Mouse (Mus musculus) liver, postnatal 0 days (tissue): ENCODE results near the gene Btbd8. TPM values are rescaled to one million over a fixed set of nuclear protein-coding genes. Genes with fewer than 3 reads are reported as not detected.

Source experiments
- ATAC-seq: fragments of 200-750 bp; cut with Nextera tagmentation; 2 replicates; pipeline ENCODE4 v1.8.0; 2017; ENCODE audit warnings: mild to moderate bottlenecking, moderate library complexity
- DNase-seq: peaks from one replicate; pipeline ENCODE4 v3.0.0-alpha.2; 2016
- H3K27ac ChIP-seq: fragments of 300-500 bp; sonication (generic); 2 replicates; pipeline ENCODE4 v1.5.1; 2014; ENCODE audit warnings: antibody characterized with exemption, moderate library complexity, mild to moderate bottlenecking, low read depth
- H3K27me3 ChIP-seq: fragments of 300-500 bp; sonication (generic); 2 replicates; pipeline ENCODE4 v1.6.1; 2014; ENCODE audit warnings: low read length, control low read depth, mixed read lengths; ENCODE audit not compliant: insufficient read depth
- H3K36me3 ChIP-seq: fragments of 300-500 bp; sonication (generic); replicated peaks from 2 replicates; pipeline ENCODE4 v1.6.1; 2014; ENCODE audit warnings: mild to moderate bottlenecking, control low read depth, low read length, moderate library complexity, mixed read lengths; ENCODE audit not compliant: insufficient read depth
- H3K4me1 ChIP-seq: fragments of 300-500 bp; sonication (generic); 2 replicates; pipeline ENCODE4 v1.6.1; 2014; ENCODE audit warnings: antibody characterized with exemption, mild to moderate bottlenecking, control low read depth; ENCODE audit not compliant: insufficient read depth
- H3K4me2 ChIP-seq: fragments of 300-500 bp; sonication (generic); 2 replicates; pipeline ENCODE4 v1.6.1; 2014; ENCODE audit warnings: low read depth, mild to moderate bottlenecking, low read length, moderate library complexity, mixed read lengths
- H3K4me3 ChIP-seq: fragments of 300-500 bp; sonication (generic); 2 replicates; pipeline ENCODE4 v1.5.1; 2014; ENCODE audit warnings: low read depth, low read length
- H3K9ac ChIP-seq: fragments of 300-500 bp; sonication (generic); replicated peaks from 2 replicates; pipeline ENCODE4 v1.6.1; 2014; ENCODE audit warnings: mild to moderate bottlenecking, moderate library complexity
- H3K9me3 ChIP-seq: fragments of 300-500 bp; sonication (generic); 2 replicates; pipeline ENCODE4 v1.6.1; 2016; ENCODE audit warnings: mild to moderate bottlenecking, control low read depth, low read length, mixed read lengths
- CTCF ChIP-seq: sonication (generic); IDR thresholded peaks from 2 replicates; pipeline ENCODE4 v1.5.1; 2016; ENCODE audit warnings: antibody characterized with exemption, low read depth
- EP300 ChIP-seq: IDR thresholded peaks from 2 replicates; pipeline ENCODE4 v1.6.1; 2016; ENCODE audit warnings: antibody characterized with exemption, low read depth, mild to moderate bottlenecking
- WGBS: fragments of 180-500 bp; shearing (Covaris S2); extraction: QIAGEN DNeasy Blood & Tissue Kit; methylation state at CpG from one replicate; pipeline ENCODE4 v1.1.7; 2014; ENCODE audit not compliant: insufficient replicate concordance; 5-methylcytosine and 5-hydroxymethylcytosine counted together
- polyA plus RNA-seq: library from polyadenylated mRNA; unstranded; fragments of >200 nt; fragmentation: Nextera tagmentation; extraction: Ambion mirVana; gene quantifications from 2 replicates; pipeline ENCODE4 v1.2.1, GENCODE M21; 2015

Btbd8 gene
- polyA plus RNA-seq, 1 experiment from 2014 or later: 1.5 TPM

- H3K27ac ChIP-seq: no peak within 1 kb of the TSS
- no peak within 1 kb of the TSS for H3K4me2 ChIP-seq
- WGBS: 62% methylated on average over 3 of the region's 3 CpGs
- DNase-seq: no peak
- no peak for TF ChIP-seq CTCF
- TF ChIP-seq EP300: no peak
- H3K36me3 ChIP-seq: no peaks in the 10 kb centered on the region
- no peak for ATAC-seq
- no peaks in the 10 kb centered on the region for H3K9me3 ChIP-seq
- H3K4me3 ChIP-seq: no peak within 1 kb of the TSS
- H3K27me3 ChIP-seq: no peaks in the 10 kb centered on the region
- no peak within 1 kb of the TSS for H3K9ac ChIP-seq
- no peaks in the 10 kb centered on the region for H3K4me1 ChIP-seq
Measured at GRCm38 (mm10) chr5:107431249-107431648, 6.5 kb upstream of the Btbd8 start, which contains the start of gene Lpcat2b. Lpcat2b (plus strand) TSS chr5:107431549.

GRCm38 (mm10) chr5:107434001-107434400 lies 3.8 kb upstream of the Btbd8 start:
- WGBS: 82% methylated on average over 5 of the region's 5 CpGs

GRCm38 (mm10) chr5:107436185-107436584 lies 1.6 kb upstream of the Btbd8 start:
- WGBS: 74% methylated on average over 6 of the region's 6 CpGs
- no peak for ATAC-seq
- H3K27ac ChIP-seq: no peak overlapping the region

More at GRCm38 (mm10) chr5:107434001-107434400, 3.8 kb upstream of the Btbd8 start:
- H3K9ac ChIP-seq: no peak overlapping the region
- ATAC-seq (no peak), DNase-seq (no peak)
- no peaks in the 10 kb centered on the region for H3K9me3 ChIP-seq
- peaks cover 10% of the 10 kb centered on the region for H3K4me1 ChIP-seq
- H3K4me3 ChIP-seq: no peak overlapping the region
- H3K36me3 ChIP-seq: no peaks in the 10 kb centered on the region
- TF ChIP-seq CTCF (no peak), EP300 (no peak)
- no peak overlapping the region for H3K27ac ChIP-seq
- H3K4me2 ChIP-seq: no peak overlapping the region
- no peaks in the 10 kb centered on the region for H3K27me3 ChIP-seq

DNA sequence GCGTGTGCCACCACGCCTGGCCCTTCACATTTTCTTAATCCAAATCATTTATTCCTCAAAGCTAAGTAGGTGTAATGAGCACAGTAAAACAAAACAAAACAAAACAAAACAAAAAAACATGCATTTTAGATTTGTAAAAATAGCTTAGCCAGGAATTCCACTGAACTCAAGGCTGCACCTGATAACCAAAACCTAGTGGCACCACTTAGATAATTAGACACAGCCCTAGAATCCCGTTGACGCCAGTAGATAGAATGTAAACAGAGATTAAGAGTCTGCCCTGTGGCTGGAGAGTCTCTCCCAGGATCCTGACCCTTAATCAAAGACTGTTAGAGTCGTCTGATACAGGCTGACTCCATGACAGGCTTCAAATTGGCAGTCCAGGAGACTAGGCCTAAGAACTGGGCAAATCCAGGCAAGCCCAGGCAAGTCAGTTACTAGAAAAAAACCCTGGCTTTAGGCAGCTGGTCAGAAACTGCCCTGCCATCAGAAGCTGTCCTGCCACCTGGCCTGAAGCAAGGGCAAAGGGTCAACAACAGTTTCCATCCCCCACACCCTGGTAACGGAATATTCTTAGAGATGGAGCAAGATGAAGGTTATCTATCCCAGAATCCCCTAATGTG lies 1.1 kb upstream of the Btbd8 start:
- H3K27me3 ChIP-seq: no peaks in the 10 kb centered on the region
- H3K36me3 ChIP-seq: no peaks in the 10 kb centered on the region
- TF ChIP-seq CTCF (no peak), EP300 (0 out of 2 replicates have a peak, but pooled peaks have one; percentile 12)
- H3K4me1 ChIP-seq: peaks cover 11% of the 10 kb centered on the region
- H3K9ac ChIP-seq: no peak overlapping the region
- DNase-seq (no peak), ATAC-seq (no peak)
- no peak overlapping the region for H3K4me3 ChIP-seq
- H3K4me2 ChIP-seq: 0 out of 2 replicates have a peak overlapping the region, but pooled peaks have one; percentile 82
- H3K27ac ChIP-seq: no peak overlapping the region
- WGBS: 73% methylated on average over 6 of the region's 6 CpGs
- no peaks in the 10 kb centered on the region for H3K9me3 ChIP-seq

More at GRCm38 (mm10) chr5:107436185-107436584, 1.6 kb upstream of the Btbd8 start:
- H3K9ac ChIP-seq: no peak overlapping the region
- no peak overlapping the region for H3K4me3 ChIP-seq
- TF ChIP-seq CTCF (no peak), EP300 (no peak)
- no peak overlapping the region for H3K4me2 ChIP-seq
- DNase-seq: no peak
- H3K27me3 ChIP-seq: no peaks in the 10 kb centered on the region
- no peaks in the 10 kb centered on the region for H3K9me3 ChIP-seq
- peaks cover 11% of the 10 kb centered on the region for H3K4me1 ChIP-seq
- H3K36me3 ChIP-seq: no peaks in the 10 kb centered on the region

- no peaks in the 10 kb centered on the region for H3K27me3 ChIP-seq
- peak overlapping the region; percentile 82 for H3K4me2 ChIP-seq
- H3K36me3 ChIP-seq: no peaks in the 10 kb centered on the region
- H3K9ac ChIP-seq: peak overlapping the region; percentile 96
- peak overlapping the region; percentile 90 for H3K27ac ChIP-seq
- DNase-seq: no peak
- H3K4me1 ChIP-seq: peaks cover 11% of the 10 kb centered on the region
- peak overlapping the region; percentile 93 for H3K4me3 ChIP-seq
- no peaks in the 10 kb centered on the region for H3K9me3 ChIP-seq
- TF ChIP-seq EP300: no peak
- no peak for TF ChIP-seq CTCF
- 17% methylated on average over 7 of the region's 7 CpGs for WGBS
- no peak for ATAC-seq
Measured at GRCm38 (mm10) chr5:107438353-107438752, 556 bp downstream of the Btbd8 start.

- WGBS: 70% methylated on average over 5 of the region's 5 CpGs
Measured at GRCm38 (mm10) chr5:107441881-107442280, 4.1 kb downstream of the Btbd8 start.

More at GRCm38 (mm10) chr5:107441881-107442280, 4.1 kb downstream of the Btbd8 start:
- Histone ChIP-seq H3K4me1 (peaks cover 8% of the 10 kb centered on the region), H3K9ac (no peak overlapping the region), H3K4me3 (no peak overlapping the region), H3K27ac (no peak overlapping the region), H3K9me3 (no peaks in the 10 kb centered on the region), H3K4me2 (no peak overlapping the region), H3K36me3 (no peaks in the 10 kb centered on the region), H3K27me3 (no peaks in the 10 kb centered on the region)
- ATAC-seq (no peak), DNase-seq (no peak)
- TF ChIP-seq EP300: no peak
- TF ChIP-seq CTCF: no peak
